Mouse (Mus musculus): ENCODE data around the gene Vangl2.
A peak's percentile ranks its signal among the peaks of the same experiment; 100 is the strongest.

Vangl2 gene

GRCm38 (mm10) chr1:172028394-172029275 is at the start of gene Vangl2:
Gene Vangl2, minus strand, starts transcription at chr1:172028444.
- DNase-seq (ENCODE audit: low spot score in 2 of 2): no peak

DNA sequence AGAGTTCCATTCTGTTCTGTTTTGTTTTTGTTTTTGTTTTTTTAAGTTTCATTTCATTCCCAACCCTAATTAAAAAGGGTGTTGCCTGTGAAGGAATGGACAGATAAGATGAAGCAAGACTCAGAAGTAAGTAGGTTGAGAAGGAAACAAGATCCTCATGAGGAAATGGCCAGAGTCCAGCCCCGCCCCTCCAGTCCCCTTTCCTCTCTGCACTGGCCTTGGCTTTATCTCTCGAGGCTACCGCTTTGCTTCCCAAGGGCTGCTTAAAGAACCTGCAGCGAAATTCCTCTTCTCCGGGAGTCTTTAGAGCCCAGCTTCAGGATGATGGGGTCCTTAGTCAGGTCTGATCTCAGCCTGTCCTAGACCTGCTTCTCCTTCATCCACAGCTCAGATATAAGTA is 49.7 kb upstream of the Vangl2 start:
- DNase-seq (ENCODE audit: low spot score in 2 of 2): no peak

DNA sequence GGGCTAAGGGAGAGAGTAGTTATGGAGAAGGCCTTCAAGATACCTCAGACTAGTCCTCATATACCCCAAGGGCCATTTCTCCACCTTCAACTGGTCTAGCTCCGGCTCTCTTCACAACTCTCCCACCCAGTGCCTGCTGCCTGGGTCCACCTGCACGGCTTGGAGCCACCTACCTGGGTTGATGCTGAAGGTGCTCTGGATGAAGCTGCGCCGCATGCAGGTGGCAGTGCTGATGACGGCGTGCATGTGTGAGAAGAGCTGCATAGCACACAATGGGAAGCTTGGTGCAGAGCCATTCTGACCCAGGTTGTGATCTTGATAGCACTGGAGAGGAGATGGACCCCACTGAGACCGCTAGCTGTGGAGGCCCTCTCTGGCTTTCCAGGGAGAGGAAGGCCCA is 44.4 kb upstream of the Vangl2 start:
- DNase-seq (ENCODE audit: low spot score in 2 of 2): no peak

DNA sequence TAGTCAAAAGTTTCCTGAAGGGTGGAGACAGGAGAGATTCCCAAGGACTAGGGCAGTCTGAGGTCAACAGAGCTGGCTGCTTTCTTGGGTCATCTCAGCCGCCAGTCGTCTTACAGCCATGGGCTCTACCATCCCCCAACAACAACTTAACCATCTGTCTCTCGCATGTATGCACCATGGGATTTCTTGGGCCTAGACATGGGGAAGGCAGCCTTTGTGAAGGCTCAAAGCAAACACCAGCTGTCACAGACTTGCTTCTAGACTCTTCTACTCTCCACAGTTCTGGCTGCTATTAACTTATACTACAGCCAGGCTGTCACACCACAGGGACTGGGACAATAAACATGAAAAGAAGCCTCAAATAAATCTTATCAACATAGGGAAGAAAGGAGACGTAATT is 43.3 kb upstream of the Vangl2 start:
- DNase-seq (ENCODE audit: low spot score in 2 of 2): peak in 1 of 2 experiments; percentile 12

DNA sequence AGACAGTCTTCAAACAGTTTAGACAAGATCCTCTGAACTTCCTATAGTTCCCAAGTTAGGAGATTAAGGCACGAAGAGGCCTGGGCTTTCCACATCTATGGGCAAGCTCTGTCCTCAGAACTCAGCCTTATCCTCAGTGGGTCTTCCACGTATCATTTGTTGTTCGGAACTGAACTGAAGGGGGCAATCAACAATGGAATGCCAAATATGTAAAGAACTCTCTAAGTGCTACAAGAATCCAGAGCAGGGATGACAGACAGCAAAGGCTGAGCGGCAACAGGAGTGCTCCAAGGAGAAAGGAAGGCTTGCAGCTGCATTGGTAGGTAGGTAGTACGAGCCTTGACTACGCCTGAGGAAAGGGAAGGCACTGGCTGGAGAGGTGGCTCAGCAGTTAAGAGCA is 42.0 kb upstream of the Vangl2 start:
- no peak for DNase-seq (ENCODE audit: low spot score in 2 of 2)

DNA sequence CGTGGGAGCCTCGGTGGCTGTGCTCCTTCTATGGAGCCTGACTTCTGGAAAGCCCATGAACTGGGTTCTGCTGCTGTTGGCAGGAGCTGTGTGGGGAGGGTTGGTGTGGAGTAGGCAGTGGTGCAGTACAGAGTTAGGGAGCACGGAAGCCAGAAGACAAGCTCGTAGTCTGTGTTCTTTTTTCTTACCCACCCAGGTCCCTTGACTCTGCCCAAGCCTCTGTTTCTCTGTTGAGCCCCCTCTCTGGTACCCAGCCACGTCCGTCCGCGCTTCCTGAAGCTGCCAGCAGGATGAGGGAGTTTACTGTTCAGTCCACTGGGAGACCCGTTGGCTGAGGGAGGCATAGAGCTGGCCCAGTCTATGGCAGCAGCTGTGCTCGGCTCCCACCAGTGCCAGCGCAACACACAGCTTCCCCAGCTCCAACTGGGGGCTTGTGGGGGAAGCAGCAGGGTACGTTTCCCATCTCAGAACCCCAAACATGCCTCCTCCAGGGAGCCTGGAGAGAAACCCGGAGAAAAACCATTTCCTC is 36.4 kb upstream of the Vangl2 start:
- DNase-seq (ENCODE audit: low spot score in 2 of 2): peak; percentile 24 to 61

GRCm38 (mm10) chr1:172063291-172064023 is 35.2 kb upstream of the Vangl2 start:
- peak in 1 of 2 experiments; percentile 13 for DNase-seq (ENCODE audit: low spot score in 2 of 2)

DNA sequence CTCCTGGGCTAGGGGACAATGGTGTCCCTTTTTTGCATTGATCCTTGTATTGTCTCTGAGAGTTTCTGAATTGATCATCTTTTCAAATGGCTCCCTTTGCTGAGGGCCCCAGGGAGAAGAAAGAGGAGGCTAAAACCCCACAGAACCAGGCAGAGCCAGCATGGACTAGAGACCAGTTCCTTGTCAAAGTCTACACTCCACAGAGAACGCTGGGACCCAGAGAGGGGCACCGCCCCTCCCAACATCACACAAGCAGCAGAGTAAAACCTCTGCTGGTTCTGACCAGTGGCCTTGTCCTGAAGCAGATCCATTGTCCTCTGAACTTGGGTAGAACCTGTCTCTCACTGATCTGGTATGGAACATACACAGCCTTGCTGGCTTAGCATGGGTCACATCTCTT is 33.9 kb upstream of the Vangl2 start:
- DNase-seq (ENCODE audit: low spot score in 2 of 2): peak in 1 of 2 experiments; percentile 17

DNA sequence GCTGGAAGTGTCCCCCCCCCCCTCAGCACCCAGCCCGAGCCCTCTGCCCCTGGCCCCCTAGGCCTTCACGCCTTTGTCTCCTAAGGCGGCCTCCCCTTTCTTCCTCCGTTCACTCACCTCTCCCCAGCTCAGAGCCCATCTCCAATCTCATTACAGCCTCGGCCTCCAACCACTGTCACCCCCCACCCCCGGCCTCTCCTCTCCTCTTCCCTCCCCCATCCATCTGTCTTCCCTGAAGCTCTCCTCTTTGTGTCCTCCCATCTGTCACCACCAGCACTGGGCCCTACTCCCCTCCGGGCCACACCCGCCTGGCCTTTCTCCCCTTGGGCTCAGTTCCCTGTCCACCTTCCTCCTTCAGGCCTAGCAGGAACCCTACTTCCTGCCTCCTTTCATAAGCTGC is 33.0 kb upstream of the Vangl2 start:
- DNase-seq (ENCODE audit: low spot score in 2 of 2): peak; percentile 19 to 60

DNA sequence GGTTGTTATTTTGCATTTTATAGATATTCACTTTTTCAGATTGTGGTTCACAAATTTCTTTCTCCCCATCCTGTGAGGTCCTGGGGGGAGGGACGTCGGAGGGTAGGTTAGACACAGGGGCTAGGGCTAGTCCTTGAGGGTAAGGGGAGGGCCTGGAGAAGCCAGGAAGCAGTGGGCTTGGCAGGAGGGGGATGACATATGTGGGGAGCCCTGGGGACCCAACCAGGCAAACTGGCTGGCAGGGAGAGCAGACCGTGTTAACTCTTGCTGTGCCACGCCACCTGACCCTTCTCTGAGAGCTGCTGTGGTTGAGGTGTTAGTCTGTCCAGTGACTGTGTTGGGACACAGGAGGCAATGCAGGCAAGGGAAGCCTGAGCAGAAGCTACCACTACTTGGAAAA is 32.4 kb upstream of the Vangl2 start:
- peak; percentile 20 to 66 for DNase-seq (ENCODE audit: low spot score in 2 of 2)

DNA sequence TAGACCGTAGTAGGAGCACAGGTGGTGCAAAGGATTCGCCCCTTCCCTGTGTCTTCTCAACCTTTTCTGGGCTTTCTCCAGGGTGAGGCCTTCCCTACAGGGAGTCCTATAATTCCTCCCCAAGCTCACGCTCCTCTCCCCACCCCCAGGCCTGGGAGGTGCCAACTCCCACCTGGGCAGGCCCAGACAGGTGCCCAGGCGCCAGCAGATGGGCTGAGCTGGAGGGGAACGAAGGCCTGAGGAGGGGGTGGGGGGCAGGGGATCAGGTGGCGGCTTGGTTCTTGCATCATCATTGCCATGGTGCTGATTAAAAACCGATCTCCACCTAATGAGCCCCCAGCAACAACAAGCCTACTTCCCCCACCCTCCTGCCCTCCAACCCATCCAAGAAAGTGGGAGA is 30.6 kb upstream of the Vangl2 start:
- no peak for DNase-seq (ENCODE audit: low spot score in 2 of 2)

DNA sequence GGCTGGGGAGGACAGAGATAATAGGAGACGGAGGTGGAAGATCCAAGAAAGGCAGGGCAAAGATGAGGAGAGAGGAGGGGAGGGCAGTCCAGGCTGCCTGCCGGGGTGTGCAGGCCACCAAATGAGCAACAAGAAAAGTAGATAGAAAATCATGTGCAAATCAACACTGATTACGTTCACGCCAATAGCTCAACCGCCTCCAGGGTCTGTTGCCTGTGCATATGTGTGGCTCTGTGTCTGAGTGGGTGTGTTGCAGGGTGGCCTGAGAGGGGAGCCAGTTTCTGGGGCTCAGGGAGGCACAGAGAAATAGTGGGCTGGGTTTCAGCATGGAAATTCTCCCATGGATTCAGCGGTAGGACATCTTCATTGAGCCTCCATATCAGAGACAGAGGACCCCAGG is 30.1 kb upstream of the Vangl2 start:
- DNase-seq (ENCODE audit: low spot score in 2 of 2): no peak

GRCm38 (mm10) chr1:172057491-172057921 is 29.3 kb upstream of the Vangl2 start, which contains the start of gene Nhlh1:
Gene Nhlh1, minus strand, starts transcription at chr1:172057573.
- DNase-seq (ENCODE audit: low spot score in 2 of 2): peak in 1 of 2 experiments; percentile 65

- no peak for DNase-seq (ENCODE audit: low spot score in 2 of 2)
Measured at GRCm38 (mm10) chr1:172056251-172056650, 28.0 kb upstream of the Vangl2 start.

GRCm38 (mm10) chr1:172053541-172054440 is 25.5 kb upstream of the Vangl2 start:
- no peak for DNase-seq (ENCODE audit: low spot score in 2 of 2)

- no peak for DNase-seq (ENCODE audit: low spot score in 2 of 2)
Measured at GRCm38 (mm10) chr1:172052766-172053279, 24.6 kb upstream of the Vangl2 start.

DNA sequence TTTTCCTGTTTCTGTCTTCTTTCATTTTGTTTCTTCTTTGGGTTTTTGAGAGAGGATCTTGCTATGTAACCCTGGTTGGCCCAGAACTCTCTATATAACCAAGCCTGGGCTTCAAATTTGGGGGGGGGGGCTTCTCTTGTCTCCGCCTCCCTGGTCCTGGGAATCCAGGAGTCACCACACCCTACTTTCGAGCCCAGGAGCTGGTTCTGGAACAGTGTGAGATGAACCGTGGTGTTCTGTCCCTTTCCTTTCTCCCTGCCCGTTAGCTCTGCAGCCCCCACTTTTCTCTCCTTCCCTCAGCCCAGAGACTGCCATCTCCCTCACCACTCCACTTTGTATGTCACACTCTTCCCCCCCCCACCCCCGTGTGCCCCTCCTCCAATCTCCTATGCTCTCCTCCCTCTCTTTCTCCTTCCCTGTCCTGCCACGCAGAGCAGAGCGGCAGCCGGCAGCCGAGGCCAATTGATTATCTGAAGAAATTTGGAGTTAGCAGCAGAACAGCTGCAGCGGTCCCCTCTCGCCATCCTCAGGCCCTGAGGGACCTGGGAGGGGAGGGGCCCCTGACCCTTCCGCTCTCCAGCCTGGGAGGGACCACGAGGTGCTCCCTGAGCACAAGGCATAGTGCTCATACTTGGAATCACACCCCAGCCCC is 21.0 kb upstream of the Vangl2 start:
- no peak for DNase-seq (ENCODE audit: low spot score in 2 of 2)

GRCm38 (mm10) chr1:172048241-172048734 is 20.0 kb upstream of the Vangl2 start:
- DNase-seq (ENCODE audit: low spot score in 2 of 2): no peak

DNA sequence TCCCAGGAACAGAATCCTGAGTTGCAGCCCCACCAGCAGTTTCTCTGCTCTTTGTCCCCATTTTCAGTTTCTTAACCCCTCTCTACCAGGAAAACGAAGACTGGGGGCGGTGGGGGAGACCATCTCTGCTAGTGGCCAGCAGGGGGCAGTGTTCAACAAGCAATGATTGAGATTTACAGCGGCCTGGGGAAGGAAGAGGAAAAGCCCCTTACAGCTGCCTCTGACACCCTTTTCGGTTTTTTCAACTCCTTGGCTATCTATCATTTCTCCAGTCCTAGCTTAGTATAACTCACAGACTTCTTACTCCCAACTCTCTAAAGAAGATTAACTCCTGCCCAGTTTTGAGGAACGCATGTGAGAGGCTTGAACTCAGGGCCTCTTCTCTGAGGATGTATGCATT is 18.7 kb upstream of the Vangl2 start:
- DNase-seq (ENCODE audit: low spot score in 2 of 2): peak; percentile 62 to 81

DNA sequence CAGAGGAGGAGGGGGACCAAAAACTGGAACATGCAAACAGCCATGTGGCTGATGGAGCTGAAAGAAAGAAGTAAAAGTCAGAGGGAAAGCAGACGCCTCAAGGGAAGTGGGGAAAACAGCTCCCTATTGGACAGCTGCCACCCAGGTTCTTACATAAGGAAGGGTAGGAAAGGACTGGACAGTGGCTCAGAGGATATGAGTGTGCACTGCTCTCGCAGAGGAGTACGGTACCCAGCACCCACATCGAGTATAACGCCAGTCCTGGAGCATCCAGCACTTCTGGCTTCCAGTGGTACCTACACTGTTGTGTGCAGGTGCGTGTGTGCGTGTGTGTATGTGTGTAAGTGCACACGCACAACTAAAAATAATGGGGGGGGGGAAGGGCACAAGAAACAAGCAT is 18.2 kb upstream of the Vangl2 start:
- no peak for DNase-seq (ENCODE audit: low spot score in 2 of 2)

DNA sequence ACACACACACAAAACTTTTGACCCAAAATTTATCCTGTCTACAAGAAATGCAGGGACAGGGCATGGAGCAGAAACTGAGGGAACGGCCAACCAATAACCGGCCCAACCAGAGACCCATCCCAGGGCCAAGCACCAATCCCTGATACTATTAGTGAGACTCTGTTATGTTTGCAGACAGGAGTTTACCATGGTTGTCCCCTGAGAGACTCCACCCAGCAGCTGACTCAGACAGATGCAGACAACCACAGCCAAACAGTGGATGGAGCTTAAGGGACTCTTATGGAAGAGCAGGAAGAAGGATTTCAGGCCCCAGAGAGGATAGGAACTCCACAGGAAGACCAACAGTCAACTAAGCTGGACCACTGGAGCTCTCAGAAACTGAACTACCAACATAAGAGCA is 1.7 kb upstream of the Vangl2 start:
- DNase-seq (ENCODE audit: low spot score in 2 of 2): no peak
